Mouse (Mus musculus) megakaryocyte, embryonic 14.5 days (primary cell): ENCODE results near the gene H2-K1. TPM values are rescaled to one million over a fixed set of nuclear protein-coding genes. Genes with fewer than 3 reads are reported as not detected.

Experiments
- H3K27me3 ChIP-seq: replicated peaks from 2 replicates; pipeline ENCODE3; 2012; ENCODE audit warnings: inconsistent platforms
- H3K36me3 ChIP-seq: replicated peaks from 2 replicates; pipeline ENCODE3; 2012; ENCODE audit warnings: low read length, inconsistent platforms, mixed read lengths
- H3K4me1 ChIP-seq: 2 replicates; pipeline ENCODE4 v1.6.1; 2012; ENCODE audit warnings: inconsistent platforms
- H3K4me3 ChIP-seq: replicated peaks from 2 replicates; pipeline ENCODE3; 2012; ENCODE audit warnings: moderate library complexity, mild to moderate bottlenecking, inconsistent platforms
- H3K9me3 ChIP-seq: 2 replicates; pipeline ENCODE4 v1.6.1; 2012; ENCODE audit warnings: inconsistent platforms
- FLI1 ChIP-seq: IDR thresholded peaks from 2 replicates; pipeline ENCODE4 v1.6.1; 2012; ENCODE audit warnings: low read length, inconsistent platforms, mixed read lengths
- GATA1 ChIP-seq: IDR thresholded peaks from 3 replicates; pipeline ENCODE4 v1.6.1; 2012; ENCODE audit warnings: mixed read lengths, low read length, inconsistent platforms, borderline replicate concordance
- polyA plus RNA-seq: library from polyadenylated mRNA; stranded (reverse); fragments of >175 nt; gene quantifications from 2 replicates; pipeline ENCODE4 v1.2.3, GENCODE M21; 2012; ENCODE audit warnings: low replicate concordance; ENCODE audit not compliant: insufficient read depth

Gene H2-K1
- 144 and 307 TPM in 2 replicates for polyA plus RNA-seq

- peaks cover 17% of the 10 kb centered on the region for H3K36me3 ChIP-seq
- TF ChIP-seq GATA1, result no peak
- TF ChIP-seq FLI1, result no peak
- H3K9me3 ChIP-seq, result peaks cover 5% of the 10 kb centered on the region; the same call in 1 of the 2 replicates
- peaks cover 6% of the 10 kb centered on the region; the same call in 1 of the 2 replicates for H3K4me1 ChIP-seq
- H3K27me3 ChIP-seq, result no peaks in the 10 kb centered on the region
- peak within 1 kb of the TSS; percentile 92 for H3K4me3 ChIP-seq
Measured at GRCm38 (mm10) chr17:34000150-34000537, at the start of gene H2-K1. H2-K1 (minus strand) TSS chr17:34000347.

GRCm38 (mm10) chr17:34047404-34048050 is 47.4 kb upstream of the H2-K1 start:
- peaks cover under 1% of the 10 kb centered on the region for H3K27me3 ChIP-seq
- no peak overlapping the region for H3K4me3 ChIP-seq
- H3K36me3 ChIP-seq, result peaks cover 86% of the 10 kb centered on the region
- TF ChIP-seq FLI1 (0 out of 2 replicates have a peak, but pooled peaks have one; percentile 52), GATA1 (no peak)
- H3K4me1 ChIP-seq, result peaks cover 18% of the 10 kb centered on the region
- peaks cover 22% of the 10 kb centered on the region for H3K9me3 ChIP-seq

- Histone ChIP-seq H3K9me3 (peaks cover 22% of the 10 kb centered on the region), H3K4me3 (no peak overlapping the region), H3K27me3 (peaks cover 12% of the 10 kb centered on the region), H3K4me1 (peaks cover 30% of the 10 kb centered on the region), H3K36me3 (peaks cover 75% of the 10 kb centered on the region)
- TF ChIP-seq GATA1 (no peak), FLI1 (no peak)
Measured at GRCm38 (mm10) chr17:34045941-34046340, 45.8 kb upstream of the H2-K1 start.

DNA sequence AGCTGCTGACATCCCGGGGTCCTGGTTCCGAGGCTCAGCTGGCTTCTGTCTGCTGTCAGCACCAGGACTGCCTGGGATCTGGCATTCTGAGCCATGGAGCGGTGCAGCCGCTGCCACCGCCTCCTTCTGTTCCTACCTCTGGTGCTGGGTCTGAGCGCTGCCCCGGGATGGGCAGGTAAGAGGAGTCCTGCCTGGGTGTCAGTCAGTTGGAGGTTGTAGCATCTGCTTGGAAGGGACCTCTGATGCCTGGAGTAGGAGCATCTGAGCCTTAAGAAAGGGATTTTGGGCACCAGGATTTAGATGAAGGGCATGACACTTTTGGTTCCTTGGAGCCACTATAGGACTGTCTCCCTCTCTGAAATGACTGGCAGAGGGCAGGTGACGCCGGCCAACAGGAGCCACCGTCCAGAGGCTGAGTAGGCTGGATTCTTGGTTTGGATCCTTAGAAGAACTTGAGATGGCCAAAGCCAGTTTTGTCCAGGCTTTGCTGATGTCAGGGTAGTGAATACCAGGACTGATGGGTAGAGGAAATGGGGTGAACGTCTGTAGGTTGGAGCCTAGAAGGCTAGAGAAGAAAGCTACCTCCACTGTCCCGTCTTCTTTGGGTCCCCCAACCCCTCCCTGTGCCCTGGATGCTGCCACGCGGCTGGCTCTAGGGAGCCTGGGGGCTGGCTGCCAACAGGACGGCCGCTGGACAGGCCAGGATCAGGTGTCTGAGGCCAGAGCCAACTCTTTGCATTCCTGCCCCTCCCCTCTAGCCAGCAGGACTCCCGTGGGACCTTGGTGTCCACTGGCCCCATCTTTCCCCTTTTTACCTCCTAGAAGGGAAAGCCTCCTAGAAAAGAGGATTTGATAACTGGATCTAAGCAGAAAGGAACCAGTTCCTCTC is 39.7 kb upstream of the H2-K1 start:
- H3K9me3 ChIP-seq, result no peaks in the 10 kb centered on the region
- peaks cover 22% of the 10 kb centered on the region for H3K27me3 ChIP-seq
- H3K36me3 ChIP-seq, result peaks cover 66% of the 10 kb centered on the region
- H3K4me1 ChIP-seq, result peaks cover 31% of the 10 kb centered on the region
- TF ChIP-seq FLI1 (no peak), GATA1 (no peak)
- H3K4me3 ChIP-seq, result no peak overlapping the region

DNA sequence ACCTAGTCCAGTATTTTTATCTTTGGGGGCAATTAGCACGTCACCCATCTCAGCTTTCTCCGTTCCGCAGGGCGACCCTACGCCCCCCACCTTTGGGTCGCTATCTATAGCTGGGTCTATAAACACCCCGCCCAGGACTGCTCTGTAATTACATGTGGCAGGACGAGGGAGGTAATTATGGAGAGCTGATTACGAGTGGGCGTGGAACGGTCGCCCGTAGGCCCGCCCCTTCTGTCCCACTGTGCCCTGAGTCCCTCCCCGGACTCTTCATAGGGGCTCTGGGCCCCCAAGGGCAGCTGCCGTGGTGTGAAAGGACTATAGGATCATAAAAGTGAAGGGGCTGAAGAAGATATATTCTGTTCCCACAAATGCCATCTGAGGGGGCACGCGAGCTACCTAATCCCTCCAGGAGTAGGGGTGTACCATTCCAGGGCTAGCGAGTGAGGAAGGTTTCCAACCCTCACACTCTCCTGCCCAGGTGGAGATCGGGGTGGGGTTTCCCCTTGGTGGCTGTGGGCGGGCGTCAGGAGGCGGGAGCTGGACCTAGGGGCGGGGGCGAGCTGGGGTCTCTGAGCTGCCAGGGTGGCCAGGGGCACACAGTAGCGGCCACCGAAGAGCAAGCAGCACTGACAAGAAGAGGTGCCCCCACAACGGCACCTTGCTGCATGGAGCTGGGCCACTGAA is 38.9 kb upstream of the H2-K1 start, which contains the start of gene Col11a2:
Gene Col11a2 (plus strand): TSS at position 560 of the 684 bp plus-strand sequence.
- TF ChIP-seq FLI1 (no peak), GATA1 (no peak)
- Histone ChIP-seq H3K27me3 (peaks cover 22% of the 10 kb centered on the region), H3K9me3 (no peaks in the 10 kb centered on the region), H3K4me3 (no peak within 1 kb of the TSS), H3K4me1 (peaks cover 35% of the 10 kb centered on the region), H3K36me3 (peaks cover 65% of the 10 kb centered on the region)

GRCm38 (mm10) chr17:34038440-34038839 is 38.3 kb upstream of the H2-K1 start:
- Histone ChIP-seq H3K36me3 (peaks cover 63% of the 10 kb centered on the region), H3K4me1 (peaks cover 41% of the 10 kb centered on the region), H3K27me3 (peaks cover 22% of the 10 kb centered on the region), H3K4me3 (no peak overlapping the region), H3K9me3 (no peaks in the 10 kb centered on the region)
- TF ChIP-seq GATA1, result no peak
- no peak for TF ChIP-seq FLI1

GRCm38 (mm10) chr17:34037241-34037640 is 37.1 kb upstream of the H2-K1 start:
- H3K4me3 ChIP-seq, result no peak overlapping the region
- no peaks in the 10 kb centered on the region for H3K9me3 ChIP-seq
- H3K36me3 ChIP-seq, result peaks cover 56% of the 10 kb centered on the region
- H3K27me3 ChIP-seq, result peaks cover 19% of the 10 kb centered on the region
- peaks cover 53% of the 10 kb centered on the region for H3K4me1 ChIP-seq
- TF ChIP-seq GATA1, result no peak

DNA sequence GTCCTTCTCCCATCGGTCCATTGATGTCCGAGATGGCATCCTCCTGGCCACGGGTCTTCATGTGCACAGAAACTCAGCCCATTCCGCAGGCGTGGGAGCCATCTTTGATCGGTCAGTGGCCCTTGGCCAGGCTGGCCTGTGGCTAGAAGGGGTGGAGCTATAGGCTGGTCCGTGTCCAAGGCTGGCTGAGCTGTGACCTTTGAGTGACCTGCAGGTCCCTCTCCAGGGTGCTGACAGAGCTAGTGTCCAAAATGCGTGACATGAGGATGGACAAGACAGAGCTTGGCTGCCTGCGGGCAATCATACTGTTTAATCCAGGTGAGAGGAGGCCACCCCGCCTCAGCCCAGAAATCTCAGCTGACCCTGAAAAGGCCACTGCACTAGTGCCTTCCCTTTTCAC is 36.5 kb upstream of the H2-K1 start:
- peaks cover 55% of the 10 kb centered on the region for H3K36me3 ChIP-seq

GRCm38 (mm10) chr17:34035517-34035916 is 35.4 kb upstream of the H2-K1 start:
- H3K27me3 ChIP-seq, result peaks cover 8% of the 10 kb centered on the region
- no peak for TF ChIP-seq FLI1
- no peak for TF ChIP-seq GATA1
- peaks cover 41% of the 10 kb centered on the region for H3K4me1 ChIP-seq
- H3K4me3 ChIP-seq, result no peak overlapping the region
- peaks cover 58% of the 10 kb centered on the region for H3K36me3 ChIP-seq
- no peaks in the 10 kb centered on the region for H3K9me3 ChIP-seq

More for the DNA sequence above, 36.5 kb upstream of the H2-K1 start:
- Histone ChIP-seq H3K27me3 (peaks cover 13% of the 10 kb centered on the region), H3K4me3 (no peak overlapping the region), H3K9me3 (no peaks in the 10 kb centered on the region), H3K4me1 (peaks cover 48% of the 10 kb centered on the region)
- no peak for TF ChIP-seq FLI1
- TF ChIP-seq GATA1, result no peak

DNA sequence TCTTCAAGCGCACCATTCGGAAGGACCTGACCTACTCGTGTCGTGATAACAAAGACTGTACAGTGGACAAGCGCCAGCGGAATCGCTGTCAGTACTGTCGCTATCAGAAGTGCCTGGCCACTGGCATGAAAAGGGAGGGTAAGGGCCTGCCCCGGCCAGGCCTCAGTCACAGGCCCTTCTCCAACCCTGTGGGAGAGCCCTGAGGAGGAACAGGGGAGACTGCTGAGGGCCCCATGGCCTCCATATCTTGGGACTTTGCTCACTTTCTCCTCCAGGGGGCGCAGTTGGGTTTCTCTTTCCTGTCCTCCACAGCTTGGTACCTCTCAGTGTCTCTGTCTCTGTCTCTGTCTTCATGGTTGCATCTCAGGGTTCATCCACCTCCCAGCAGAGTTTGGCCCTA is 33.9 kb upstream of the H2-K1 start:
- peaks cover 70% of the 10 kb centered on the region for H3K36me3 ChIP-seq

More for the DNA sequence above, 33.9 kb upstream of the H2-K1 start:
- H3K9me3 ChIP-seq, result no peaks in the 10 kb centered on the region
- H3K4me1 ChIP-seq, result peaks cover 41% of the 10 kb centered on the region
- H3K4me3 ChIP-seq, result peak overlapping the region; percentile 34
- no peaks in the 10 kb centered on the region for H3K27me3 ChIP-seq
- TF ChIP-seq FLI1, result no peak
- no peak for TF ChIP-seq GATA1
